Mouse (Mus musculus) hindbrain, embryonic 15.5 days (tissue): Measurements from ENCODE around the gene 3100002H09Rik. TPM values are rescaled to one million over a fixed set of nuclear protein-coding genes. Genes with fewer than 3 reads are reported as not detected.

ENCODE experiments used
- ATAC-seq: fragments of 200-750 bp; cut with Nextera tagmentation; 2 replicates; pipeline ENCODE4 v1.8.0; 2017; ENCODE audit warnings: low read depth, moderate number of reproducible peaks, moderate TSS enrichment; ENCODE audit not compliant: low FRiP score
- H3K27ac ChIP-seq: fragments of 300-500 bp; sonication (generic); replicated peaks from 2 replicates; pipeline ENCODE4 v1.5.1; 2015; ENCODE audit warnings: mild to moderate bottlenecking, inconsistent platforms
- H3K27me3 ChIP-seq: fragments of 300-500 bp; sonication (generic); 2 replicates; pipeline ENCODE4 v1.6.1; 2015; ENCODE audit warnings: control low read depth, inconsistent platforms
- H3K36me3 ChIP-seq: fragments of 300-500 bp; sonication (generic); 2 replicates; pipeline ENCODE4 v1.6.1; 2015; ENCODE audit warnings: control low read depth, inconsistent platforms
- H3K4me1 ChIP-seq: fragments of 300-500 bp; sonication (generic); replicated peaks from 2 replicates; pipeline ENCODE4 v1.6.1; 2015; ENCODE audit warnings: control low read depth, inconsistent platforms
- H3K4me2 ChIP-seq: fragments of 300-500 bp; sonication (generic); 2 replicates; pipeline ENCODE4 v1.6.1; 2015; ENCODE audit warnings: moderate library complexity, mild to moderate bottlenecking, inconsistent platforms
- H3K4me3 ChIP-seq: fragments of 300-500 bp; sonication (generic); 2 replicates; pipeline ENCODE4 v1.5.1; 2015; ENCODE audit warnings: mild to moderate bottlenecking, inconsistent platforms
- H3K9ac ChIP-seq: fragments of 300-500 bp; sonication (generic); 2 replicates; pipeline ENCODE4 v1.6.1; 2015; ENCODE audit warnings: inconsistent platforms
- H3K9me3 ChIP-seq: fragments of 300-500 bp; sonication (generic); 2 replicates; pipeline ENCODE4 v1.6.1; 2016; ENCODE audit warnings: control low read depth, inconsistent platforms
- WGBS: fragments of 180-500 bp; shearing (Covaris S2); methylation state at CpG from one replicate; pipeline ENCODE4 v1.1.7; 2015; 5-methylcytosine and 5-hydroxymethylcytosine counted together
- polyA plus RNA-seq: library from polyadenylated mRNA; unstranded; fragments of >200 nt; fragmentation: Nextera tagmentation; extraction: Ambion mirVana; gene quantifications from 2 replicates; pipeline ENCODE4 v1.2.1, GENCODE M21; 2015

3100002H09Rik gene
- polyA plus RNA-seq, 1 experiment from 2014 or later, result 0.23 TPM

DNA sequence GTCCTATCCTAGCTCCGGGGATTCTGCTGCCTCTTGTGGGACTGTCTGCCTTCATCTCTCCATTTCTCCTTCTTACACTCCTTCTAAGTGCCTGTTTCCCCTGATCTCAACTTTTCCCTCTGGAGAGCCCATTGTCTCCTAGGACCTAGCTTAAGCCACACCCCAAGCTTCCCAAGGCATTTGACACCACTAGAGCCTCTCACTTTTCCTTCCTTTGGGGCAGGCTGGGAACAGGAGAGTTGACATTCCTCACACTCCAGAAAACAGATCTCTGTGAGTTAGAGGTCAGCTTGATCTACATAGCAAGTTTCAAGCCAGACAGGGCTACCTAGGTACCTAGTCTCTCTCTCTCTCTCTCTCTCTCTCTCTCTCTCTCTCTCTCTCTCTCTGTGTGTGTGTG is 3.6 kb upstream of the 3100002H09Rik start:
- H3K9ac ChIP-seq, result no peak overlapping the region
- no peaks in the 10 kb centered on the region for H3K36me3 ChIP-seq
- H3K9me3 ChIP-seq, result no peaks in the 10 kb centered on the region
- WGBS, result 0% methylated on average over 1 of the region's 1 CpGs
- no peak overlapping the region for H3K4me2 ChIP-seq
- H3K4me3 ChIP-seq, result no peak overlapping the region
- ATAC-seq, result no peak
- H3K27ac ChIP-seq, result no peak overlapping the region
- H3K4me1 ChIP-seq, result peaks cover 25% of the 10 kb centered on the region
- peaks cover 9% of the 10 kb centered on the region; the same call in 1 of the 2 replicates for H3K27me3 ChIP-seq

DNA sequence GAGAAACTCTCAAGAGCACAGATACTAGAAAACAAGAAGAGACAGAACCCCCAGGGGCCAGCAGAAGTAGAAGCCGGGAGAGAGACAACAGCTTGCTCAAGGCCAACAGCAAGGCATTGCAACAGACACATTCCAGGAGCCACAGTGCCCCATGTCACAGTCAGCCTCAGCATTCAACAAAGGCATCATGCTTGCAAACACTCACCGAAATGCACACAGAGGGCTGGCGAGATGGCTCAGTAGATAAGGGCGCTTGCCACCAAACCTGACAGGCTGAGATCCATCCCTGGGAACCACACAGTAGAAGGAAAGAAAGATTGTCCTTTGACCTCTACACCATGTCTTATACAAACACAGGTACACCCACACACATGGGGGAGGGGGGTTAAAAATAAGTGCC is 1.2 kb upstream of the 3100002H09Rik start:
- Histone ChIP-seq H3K4me1 (peaks cover 23% of the 10 kb centered on the region; the same call in 1 of the 2 replicates), H3K27ac (no peak overlapping the region), H3K36me3 (no peaks in the 10 kb centered on the region), H3K4me2 (no peak overlapping the region), H3K9me3 (no peaks in the 10 kb centered on the region), H3K9ac (no peak overlapping the region), H3K4me3 (no peak overlapping the region), H3K27me3 (peaks cover 6% of the 10 kb centered on the region; the same call in 1 of the 2 replicates)
- no peak for ATAC-seq
- WGBS, result 79% methylated on average over 4 of the region's 4 CpGs

- H3K4me2 ChIP-seq, result no peak overlapping the region
- H3K9me3 ChIP-seq, result no peaks in the 10 kb centered on the region
- no peak overlapping the region for H3K27ac ChIP-seq
- H3K27me3 ChIP-seq, result peaks cover 9% of the 10 kb centered on the region; the same call in 1 of the 2 replicates
- no peak overlapping the region for H3K4me3 ChIP-seq
- H3K9ac ChIP-seq, result no peak overlapping the region
- H3K4me1 ChIP-seq, result peaks cover 8% of the 10 kb centered on the region; the same call in 1 of the 2 replicates
- no peak for ATAC-seq
- H3K36me3 ChIP-seq, result no peaks in the 10 kb centered on the region
- WGBS, result 62% methylated on average over 2 of the region's 2 CpGs
These were observed 537 bp downstream of the 3100002H09Rik start for GRCm38 (mm10) chr4:124610066-124610465.

- 60% methylated on average over 8 of the region's 8 CpGs for WGBS
- Histone ChIP-seq H3K4me2 (no peak overlapping the region), H3K4me1 (0 out of 2 replicates have a peak, but pooled peaks cover 4% of the 10 kb centered on the region), H3K36me3 (no peaks in the 10 kb centered on the region), H3K27ac (no peak overlapping the region), H3K9me3 (no peaks in the 10 kb centered on the region), H3K4me3 (no peak overlapping the region), H3K27me3 (peaks cover 12% of the 10 kb centered on the region; the same call in 1 of the 2 replicates), H3K9ac (no peak overlapping the region)
- no peak for ATAC-seq
These were observed 3.4 kb downstream of the 3100002H09Rik start for GRCm38 (mm10) chr4:124607166-124607565.

DNA sequence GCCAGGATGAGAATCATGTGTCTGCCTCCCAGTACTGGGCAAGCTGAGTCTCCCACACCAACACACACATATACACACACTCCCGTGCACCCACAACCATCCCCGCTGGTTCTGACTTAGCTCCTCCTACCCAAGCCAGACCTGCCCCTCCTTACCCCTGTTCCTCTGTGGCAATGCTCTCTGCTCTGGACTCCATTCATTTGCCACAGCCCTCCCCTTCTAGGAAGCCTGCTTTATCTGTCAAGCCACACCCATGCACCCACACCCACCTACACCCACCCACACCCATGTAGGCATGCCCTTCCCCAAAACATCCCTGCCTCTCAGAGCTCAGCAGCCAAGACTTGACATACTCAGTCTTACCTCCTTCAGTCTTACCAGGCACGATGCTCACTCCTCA is 4.4 kb downstream of the 3100002H09Rik start:
- Histone ChIP-seq H3K4me3 (no peak overlapping the region), H3K4me2 (no peak overlapping the region), H3K36me3 (no peaks in the 10 kb centered on the region), H3K27me3 (peaks cover 12% of the 10 kb centered on the region; the same call in 1 of the 2 replicates), H3K9me3 (no peaks in the 10 kb centered on the region), H3K27ac (no peak overlapping the region), H3K9ac (no peak overlapping the region), H3K4me1 (0 out of 2 replicates have a peak, but pooled peaks cover 4% of the 10 kb centered on the region)
- no peak for ATAC-seq
- 80% methylated on average over 3 of the region's 3 CpGs for WGBS

GRCm38 (mm10) chr4:124605255-124605654 is 5.3 kb downstream of the 3100002H09Rik start:
- 0 out of 2 replicates have a peak, but pooled peaks cover 4% of the 10 kb centered on the region for H3K4me1 ChIP-seq
- H3K27me3 ChIP-seq, result peaks cover 12% of the 10 kb centered on the region; the same call in 1 of the 2 replicates
- H3K36me3 ChIP-seq, result no peaks in the 10 kb centered on the region
- H3K27ac ChIP-seq, result no peak overlapping the region
- H3K9ac ChIP-seq, result no peak overlapping the region
- H3K4me3 ChIP-seq, result no peak overlapping the region
- no peak for ATAC-seq
- no peaks in the 10 kb centered on the region for H3K9me3 ChIP-seq
- H3K4me2 ChIP-seq, result no peak overlapping the region
- WGBS, result 67% methylated on average over 5 of the region's 5 CpGs

DNA sequence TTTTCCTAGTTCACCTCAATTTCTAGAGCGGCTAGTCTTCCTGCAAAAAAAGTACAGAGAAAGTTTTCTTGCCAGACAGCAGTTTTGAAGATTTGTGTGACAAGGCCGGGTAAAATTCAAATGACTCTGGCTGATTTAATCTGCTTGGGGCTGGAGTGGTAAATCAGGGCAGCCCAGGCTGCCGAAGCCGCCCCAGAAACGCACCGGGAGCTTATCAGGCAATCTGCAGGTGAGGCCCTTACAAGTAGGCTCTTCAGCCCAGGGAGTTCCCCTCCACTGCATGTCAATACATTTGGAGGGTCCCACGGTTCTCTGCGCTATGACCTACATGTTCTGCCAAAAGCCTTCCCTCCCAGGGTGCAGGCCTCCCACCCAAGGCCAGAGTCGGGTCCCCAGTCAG is 6.9 kb downstream of the 3100002H09Rik start:
- Histone ChIP-seq H3K4me3 (no peak overlapping the region), H3K9ac (no peak overlapping the region), H3K4me2 (no peak overlapping the region), H3K27ac (no peak overlapping the region), H3K9me3 (no peaks in the 10 kb centered on the region), H3K4me1 (0 out of 2 replicates have a peak, but pooled peaks cover 4% of the 10 kb centered on the region), H3K36me3 (no peaks in the 10 kb centered on the region), H3K27me3 (peaks cover 12% of the 10 kb centered on the region; the same call in 1 of the 2 replicates)
- 46% methylated on average over 9 of the region's 9 CpGs for WGBS
- ATAC-seq, result no peak

DNA sequence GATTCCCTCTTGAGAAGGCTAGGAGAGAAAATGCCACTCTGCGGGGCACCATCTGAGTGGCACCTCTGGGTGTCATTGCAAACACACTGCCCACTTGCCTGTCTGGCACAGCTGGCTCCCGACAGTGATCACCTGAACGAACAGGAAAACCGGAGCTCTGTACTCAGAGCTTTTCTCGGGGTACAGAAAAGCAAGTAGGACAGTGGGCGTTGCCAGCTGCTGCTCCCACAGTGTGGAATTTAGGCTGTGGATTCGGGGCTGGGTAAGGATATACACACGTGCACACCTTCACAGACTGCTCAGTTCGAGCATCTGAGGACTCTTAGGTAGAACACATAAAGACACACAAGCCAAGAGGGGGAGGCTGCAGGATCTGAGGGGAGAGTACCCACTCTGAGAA is 14.7 kb downstream of the 3100002H09Rik start:
- Histone ChIP-seq H3K4me2 (no peak overlapping the region), H3K9me3 (no peaks in the 10 kb centered on the region), H3K4me3 (no peak overlapping the region), H3K4me1 (peaks cover 16% of the 10 kb centered on the region), H3K27me3 (peaks cover 4% of the 10 kb centered on the region; the same call in 1 of the 2 replicates), H3K9ac (no peak overlapping the region), H3K27ac (no peak overlapping the region), H3K36me3 (no peaks in the 10 kb centered on the region)
- 87% methylated on average over 9 of the region's 9 CpGs for WGBS
- no peak for ATAC-seq

DNA sequence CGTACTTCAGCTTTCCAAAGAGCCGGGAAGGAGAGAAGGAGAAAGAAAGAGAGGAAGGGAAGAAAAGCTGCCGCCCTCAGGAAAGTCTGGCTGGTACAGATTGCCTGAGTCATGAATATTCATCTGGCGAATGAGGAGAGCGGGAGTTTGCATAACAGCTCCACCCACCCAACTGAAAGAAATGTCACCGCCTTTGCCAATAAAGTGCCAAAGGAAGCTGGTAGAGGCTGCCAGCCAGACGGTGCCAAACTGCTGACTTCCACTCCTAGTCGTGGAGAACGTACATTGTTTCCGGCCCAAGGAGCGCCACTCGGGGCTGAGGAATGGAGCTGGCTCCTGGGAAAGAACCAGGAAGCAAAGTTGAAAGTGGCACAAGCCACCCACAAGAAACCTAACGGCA is 15.7 kb downstream of the 3100002H09Rik start:
- H3K4me2 ChIP-seq, result peak overlapping the region; percentile 22; the same call in 1 of the 2 replicates
- H3K4me1 ChIP-seq, result peaks cover 16% of the 10 kb centered on the region
- peak; percentile 67 for ATAC-seq

GRCm38 (mm10) chr4:124593691-124594090 is 16.9 kb downstream of the 3100002H09Rik start:
- H3K4me2 ChIP-seq, result no peak overlapping the region
- no peak overlapping the region for H3K9ac ChIP-seq
- 59% methylated on average over 9 of the region's 9 CpGs for WGBS
- no peak overlapping the region for H3K4me3 ChIP-seq
- no peaks in the 10 kb centered on the region for H3K36me3 ChIP-seq
- H3K27me3 ChIP-seq, result peaks cover 8% of the 10 kb centered on the region
- H3K4me1 ChIP-seq, result peaks cover 16% of the 10 kb centered on the region
- H3K27ac ChIP-seq, result no peak overlapping the region
- no peak for ATAC-seq
- no peaks in the 10 kb centered on the region for H3K9me3 ChIP-seq

More for the DNA sequence above, 15.7 kb downstream of the 3100002H09Rik start:
- Histone ChIP-seq H3K27ac (no peak overlapping the region), H3K9ac (no peak overlapping the region), H3K27me3 (peaks cover 4% of the 10 kb centered on the region; the same call in 1 of the 2 replicates), H3K9me3 (no peaks in the 10 kb centered on the region), H3K36me3 (no peaks in the 10 kb centered on the region), H3K4me3 (no peak overlapping the region)
- 21% methylated on average over 13 of the region's 13 CpGs for WGBS

GRCm38 (mm10) chr4:124593210-124593609 is 17.4 kb downstream of the 3100002H09Rik start:
- H3K36me3 ChIP-seq, result no peaks in the 10 kb centered on the region
- no peak overlapping the region for H3K9ac ChIP-seq
- H3K4me3 ChIP-seq, result no peak overlapping the region
- no peak overlapping the region for H3K4me2 ChIP-seq
- H3K9me3 ChIP-seq, result no peaks in the 10 kb centered on the region
- no peak overlapping the region for H3K27ac ChIP-seq
- peaks cover 16% of the 10 kb centered on the region for H3K4me1 ChIP-seq
- ATAC-seq, result 0 out of 2 replicates have a peak, but pooled peaks have one; percentile 9
- H3K27me3 ChIP-seq, result peaks cover 10% of the 10 kb centered on the region

GRCm38 (mm10) chr4:124592241-124592640 is 18.4 kb downstream of the 3100002H09Rik start:
- Histone ChIP-seq H3K36me3 (no peaks in the 10 kb centered on the region), H3K27ac (no peak overlapping the region), H3K4me3 (no peak overlapping the region), H3K9ac (no peak overlapping the region), H3K4me2 (no peak overlapping the region), H3K9me3 (no peaks in the 10 kb centered on the region), H3K4me1 (peaks cover 16% of the 10 kb centered on the region), H3K27me3 (peaks cover 10% of the 10 kb centered on the region)
- no peak for ATAC-seq
- WGBS, result 68% methylated on average over 5 of the region's 5 CpGs

DNA sequence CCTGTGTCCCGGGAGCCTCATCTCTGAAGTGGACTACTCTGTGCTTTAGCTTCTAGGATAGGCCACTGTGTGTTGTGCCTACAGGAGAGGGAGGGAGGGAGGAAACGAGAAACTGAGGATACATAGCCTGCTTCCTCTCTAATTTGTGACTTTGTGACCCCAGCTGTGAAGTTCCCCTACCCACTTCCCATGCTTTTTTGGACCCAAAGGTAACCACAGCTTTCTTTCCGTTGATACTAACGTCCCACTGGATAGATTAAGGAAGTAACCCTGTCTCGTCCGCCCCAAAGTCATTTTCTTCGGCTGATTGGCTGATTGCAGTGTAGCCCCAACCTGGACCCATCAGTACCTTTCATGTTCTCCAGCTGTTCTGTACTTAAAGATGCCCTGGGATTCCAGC is 29.9 kb downstream of the 3100002H09Rik start:
- H3K36me3 ChIP-seq, result no peaks in the 10 kb centered on the region
- no peak overlapping the region for H3K27ac ChIP-seq
- no peak overlapping the region for H3K4me3 ChIP-seq
- peaks cover 27% of the 10 kb centered on the region for H3K27me3 ChIP-seq
- 93% methylated on average over 7 of the region's 7 CpGs for WGBS
- H3K9ac ChIP-seq, result no peak overlapping the region
- ATAC-seq, result no peak
- H3K9me3 ChIP-seq, result no peaks in the 10 kb centered on the region
- H3K4me1 ChIP-seq, result peaks cover 5% of the 10 kb centered on the region
- no peak overlapping the region for H3K4me2 ChIP-seq
